Mouse (Mus musculus): ENCODE data around the gene Cfap97. TPM values are rescaled to one million over a fixed set of nuclear protein-coding genes. Genes with fewer than 3 reads are reported as not detected.
"Not testable (repeated sequence)": the region's sequence is repeated elsewhere in the genome, so short reads cannot be mapped to it uniquely, and the experiment has no call there.

The Cfap97 gene
- 78.2 and 91.9 TPM in 2 replicates for polyA plus RNA-seq (2012; rRNA removed)

GRCm38 (mm10) chr8:46151202-46152062 is at the start of gene Cfap97:
TSS of gene Cfap97 (plus strand) at chr8:46151771.
- peak within 1 kb of the TSS; percentile 92 for H3K4me3 ChIP-seq (ENCODE audit: control insufficient read depth, low read depth, low read length)
- H3K27ac ChIP-seq (ENCODE audit: control insufficient read depth, insufficient read depth, low read depth, low read length), result peak within 1 kb of the TSS; percentile 66
- H3K36me3 ChIP-seq (ENCODE audit: control insufficient read depth, insufficient read depth, low read length), result no peaks in the 10 kb centered on the region; the same call in 1 of the 2 replicates

GRCm38 (mm10) chr8:46103434-46103833 is 48.1 kb upstream of the Cfap97 start:
- Histone ChIP-seq H3K27ac (ENCODE audit: control insufficient read depth, insufficient read depth, low read depth, low read length) (no peak overlapping the region), H3K4me1 (ENCODE audit: control insufficient read depth, insufficient read depth, low read length) (no peaks in the 10 kb centered on the region), H3K4me3 (ENCODE audit: control insufficient read depth, low read depth, low read length) (no peak overlapping the region), H3K36me3 (ENCODE audit: control insufficient read depth, insufficient read depth, low read length) (no peaks in the 10 kb centered on the region; the same call in none of the 2 replicates), H3K27me3 (ENCODE audit: control insufficient read depth, insufficient read depth, low read length) (no peaks in the 10 kb centered on the region)
- no peak for TF ChIP-seq POLR2A (IDR thresholded peaks at IDR 0.05; ENCODE audit: control insufficient read depth, low read depth, low read length)
- no peak for TF ChIP-seq CTCF (IDR thresholded peaks at IDR 0.05; ENCODE audit: control insufficient read depth, insufficient read depth, insufficient replicate concordance, low read depth, low read length)

More at GRCm38 (mm10) chr8:46151202-46152062, at the start of gene Cfap97:
- TF ChIP-seq CTCF (IDR thresholded peaks at IDR 0.05; ENCODE audit: control insufficient read depth, insufficient read depth, insufficient replicate concordance, low read depth, low read length) (no peak), POLR2A (IDR thresholded peaks at IDR 0.05; ENCODE audit: control insufficient read depth, low read depth, low read length) (0 out of 2 replicates have a peak, but pooled peaks have one; percentile 30)
- Histone ChIP-seq H3K4me1 (ENCODE audit: control insufficient read depth, insufficient read depth, low read length) (no peaks in the 10 kb centered on the region; the same call in 1 of the 2 replicates), H3K27me3 (ENCODE audit: control insufficient read depth, insufficient read depth, low read length) (no peaks in the 10 kb centered on the region)

GRCm38 (mm10) chr8:46107690-46108089 is 43.9 kb upstream of the Cfap97 start:
- no peak for TF ChIP-seq POLR2A (IDR thresholded peaks at IDR 0.05; ENCODE audit: control insufficient read depth, low read depth, low read length)
- no peak for TF ChIP-seq CTCF (IDR thresholded peaks at IDR 0.05; ENCODE audit: control insufficient read depth, insufficient read depth, insufficient replicate concordance, low read depth, low read length)
- no peaks in the 10 kb centered on the region for H3K4me1 ChIP-seq (ENCODE audit: control insufficient read depth, insufficient read depth, low read length)
- no peak overlapping the region for H3K4me3 ChIP-seq (ENCODE audit: control insufficient read depth, low read depth, low read length)
- no peaks in the 10 kb centered on the region for H3K27me3 ChIP-seq (ENCODE audit: control insufficient read depth, insufficient read depth, low read length)
- H3K36me3 ChIP-seq (ENCODE audit: control insufficient read depth, insufficient read depth, low read length), result no peaks in the 10 kb centered on the region; the same call in none of the 2 replicates
- no peak overlapping the region for H3K27ac ChIP-seq (ENCODE audit: control insufficient read depth, insufficient read depth, low read depth, low read length)

DNA sequence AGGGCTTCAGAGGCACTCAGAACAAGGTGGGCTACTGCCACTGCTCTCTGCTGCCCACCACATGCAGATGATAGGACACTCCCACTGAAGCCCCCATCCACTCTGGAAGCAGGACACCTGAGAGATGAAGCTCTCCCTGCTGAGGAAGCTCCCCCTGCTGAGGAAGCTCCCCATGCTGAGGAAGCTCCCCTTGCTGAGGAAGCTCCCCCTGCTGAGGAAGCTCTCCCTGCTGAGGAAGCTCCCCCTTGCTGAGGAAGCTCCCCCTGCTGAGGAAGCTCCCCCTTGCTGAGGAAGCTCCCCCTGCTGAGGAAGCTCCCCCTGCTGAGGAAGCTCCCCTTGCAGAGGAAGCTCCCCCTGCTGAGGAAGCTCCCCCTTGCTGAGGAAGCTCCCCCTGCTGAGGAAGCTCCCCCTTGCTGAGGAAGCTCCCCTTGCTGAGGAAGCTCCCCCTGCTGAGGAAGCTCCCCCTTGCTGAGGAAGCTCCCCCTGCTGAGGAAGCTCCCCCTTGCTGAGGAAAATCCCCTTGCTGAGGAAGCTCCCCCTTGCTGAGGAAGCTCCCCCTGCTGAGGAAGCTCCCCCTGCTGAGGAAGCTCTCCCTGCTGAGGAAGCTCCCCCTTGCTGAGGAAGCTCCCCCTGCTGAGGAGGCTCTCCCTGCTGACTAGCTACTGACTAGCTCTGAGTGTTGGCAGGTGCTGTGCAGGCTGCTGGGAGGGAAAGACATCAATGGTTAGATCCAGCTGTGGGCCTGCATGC is 38.0 kb upstream of the Cfap97 start:
- H3K4me1 ChIP-seq (ENCODE audit: control insufficient read depth, insufficient read depth, low read length); H3K27ac ChIP-seq (ENCODE audit: control insufficient read depth, insufficient read depth, low read depth, low read length); H3K36me3 ChIP-seq (ENCODE audit: control insufficient read depth, insufficient read depth, low read length); H3K27me3 ChIP-seq (ENCODE audit: control insufficient read depth, insufficient read depth, low read length); H3K4me3 ChIP-seq (ENCODE audit: control insufficient read depth, low read depth, low read length): not testable (repeated sequence)

DNA sequence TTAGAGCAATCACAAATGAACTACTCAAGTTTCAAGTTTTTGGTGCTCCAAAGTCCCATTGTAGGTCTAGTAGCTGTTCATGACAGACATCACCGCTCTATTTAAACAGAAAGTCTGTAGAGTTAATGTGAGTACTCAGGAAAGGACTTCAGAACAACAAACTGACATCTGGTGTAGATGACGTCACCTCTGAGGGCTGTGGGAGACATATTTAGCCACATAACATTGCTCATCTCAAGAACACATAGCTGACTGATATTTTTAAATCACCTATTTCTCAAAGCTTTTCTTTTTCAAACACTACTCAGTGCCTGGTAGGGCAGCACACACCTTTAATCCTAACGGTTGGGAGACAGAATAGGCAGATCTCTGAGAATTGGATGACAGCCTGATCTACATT is 34.4 kb upstream of the Cfap97 start:
- Histone ChIP-seq H3K27me3 (ENCODE audit: control insufficient read depth, insufficient read depth, low read length) (no peaks in the 10 kb centered on the region), H3K4me1 (ENCODE audit: control insufficient read depth, insufficient read depth, low read length) (no peaks in the 10 kb centered on the region), H3K27ac (ENCODE audit: control insufficient read depth, insufficient read depth, low read depth, low read length) (no peak overlapping the region), H3K4me3 (ENCODE audit: control insufficient read depth, low read depth, low read length) (no peak overlapping the region), H3K36me3 (ENCODE audit: control insufficient read depth, insufficient read depth, low read length) (no peaks in the 10 kb centered on the region; the same call in 1 of the 2 replicates)
- TF ChIP-seq POLR2A (IDR thresholded peaks at IDR 0.05; ENCODE audit: control insufficient read depth, low read depth, low read length) (no peak), CTCF (IDR thresholded peaks at IDR 0.05; ENCODE audit: control insufficient read depth, insufficient read depth, insufficient replicate concordance, low read depth, low read length) (no peak)

DNA sequence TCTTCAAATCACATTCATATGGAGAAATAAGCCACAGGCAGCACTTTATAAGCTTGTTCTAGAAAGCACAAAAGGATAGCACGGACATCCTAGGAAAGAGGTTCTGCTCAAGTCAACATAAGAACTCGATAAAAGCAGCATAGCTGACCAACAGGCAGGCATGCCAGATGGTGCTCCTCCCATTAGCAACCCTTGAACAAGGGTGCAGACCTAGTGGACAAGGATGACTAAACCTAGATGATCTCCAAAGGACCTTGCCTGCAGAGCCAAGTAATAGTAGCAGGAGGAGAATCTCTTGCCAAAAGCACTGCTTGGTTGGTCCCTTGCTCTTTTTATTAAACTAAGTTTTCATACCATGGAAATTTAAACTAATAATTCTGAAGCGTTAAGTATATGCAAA is 32.4 kb upstream of the Cfap97 start:
- H3K27ac ChIP-seq (ENCODE audit: control insufficient read depth, insufficient read depth, low read depth, low read length), result no peak overlapping the region
- H3K27me3 ChIP-seq (ENCODE audit: control insufficient read depth, insufficient read depth, low read length), result no peaks in the 10 kb centered on the region
- H3K4me1 ChIP-seq (ENCODE audit: control insufficient read depth, insufficient read depth, low read length), result no peaks in the 10 kb centered on the region
- H3K36me3 ChIP-seq (ENCODE audit: control insufficient read depth, insufficient read depth, low read length), result no peaks in the 10 kb centered on the region
- H3K4me3 ChIP-seq (ENCODE audit: control insufficient read depth, low read depth, low read length), result no peak overlapping the region
- TF ChIP-seq CTCF (IDR thresholded peaks at IDR 0.05; ENCODE audit: control insufficient read depth, insufficient read depth, insufficient replicate concordance, low read depth, low read length) (no peak), POLR2A (IDR thresholded peaks at IDR 0.05; ENCODE audit: control insufficient read depth, low read depth, low read length) (no peak)

- no peaks in the 10 kb centered on the region for H3K27me3 ChIP-seq (ENCODE audit: control insufficient read depth, insufficient read depth, low read length)
- H3K36me3 ChIP-seq (ENCODE audit: control insufficient read depth, insufficient read depth, low read length), result no peaks in the 10 kb centered on the region
- H3K4me1 ChIP-seq (ENCODE audit: control insufficient read depth, insufficient read depth, low read length), result no peaks in the 10 kb centered on the region
- H3K27ac ChIP-seq (ENCODE audit: control insufficient read depth, insufficient read depth, low read depth, low read length), result no peak overlapping the region
- H3K4me3 ChIP-seq (ENCODE audit: control insufficient read depth, low read depth, low read length), result no peak overlapping the region
- no peak for TF ChIP-seq POLR2A (IDR thresholded peaks at IDR 0.05; ENCODE audit: control insufficient read depth, low read depth, low read length)
- TF ChIP-seq CTCF (IDR thresholded peaks at IDR 0.05; ENCODE audit: control insufficient read depth, insufficient read depth, insufficient replicate concordance, low read depth, low read length), result no peak
Measured at GRCm38 (mm10) chr8:46122498-46122897, 29.1 kb upstream of the Cfap97 start.
